Mouse (Mus musculus): ENCODE data around the gene Slc29a1.

GRCm38 (mm10) chr17:45549617-45550181 is 49.7 kb downstream of the Slc29a1 start, which contains the start of gene Tmem151b:
- TF ChIP-seq POLR2A (IDR thresholded peaks at IDR 0.05; ENCODE audit: insufficient read depth, low read length) (no peak), CTCF (IDR thresholded peaks at IDR 0.05; ENCODE audit: low read depth, low read length) (no peak), EP300 (IDR thresholded peaks at IDR 0.05; ENCODE audit: insufficient read depth, low read depth, low read length) (no peak)

Data from ES-Bruce4 (cell line).